Mouse (Mus musculus): ENCODE results near the gene Fars2.

The Fars2 gene

DNA sequence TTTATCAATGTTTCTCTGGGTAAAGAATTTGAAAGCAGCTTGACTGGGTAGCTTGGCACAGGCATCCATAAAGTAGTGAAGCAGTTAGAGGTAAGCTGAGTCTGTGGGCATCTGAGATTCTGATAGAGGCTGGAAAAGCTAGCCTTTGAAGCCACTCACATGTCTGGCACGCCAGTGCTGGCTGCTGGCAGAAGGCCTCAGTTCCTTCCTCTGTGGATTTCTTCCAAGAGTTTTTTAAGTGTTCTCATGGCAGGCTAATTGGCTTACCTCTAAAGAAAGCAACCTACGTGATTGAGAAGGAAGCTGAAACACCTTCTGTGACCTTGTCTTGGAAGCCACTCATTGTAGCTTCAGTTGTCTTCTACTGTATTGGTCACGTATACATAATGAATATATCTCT lies 600.2 kb downstream of the Fars2 start:
- DNase-seq = no peak

DNA sequence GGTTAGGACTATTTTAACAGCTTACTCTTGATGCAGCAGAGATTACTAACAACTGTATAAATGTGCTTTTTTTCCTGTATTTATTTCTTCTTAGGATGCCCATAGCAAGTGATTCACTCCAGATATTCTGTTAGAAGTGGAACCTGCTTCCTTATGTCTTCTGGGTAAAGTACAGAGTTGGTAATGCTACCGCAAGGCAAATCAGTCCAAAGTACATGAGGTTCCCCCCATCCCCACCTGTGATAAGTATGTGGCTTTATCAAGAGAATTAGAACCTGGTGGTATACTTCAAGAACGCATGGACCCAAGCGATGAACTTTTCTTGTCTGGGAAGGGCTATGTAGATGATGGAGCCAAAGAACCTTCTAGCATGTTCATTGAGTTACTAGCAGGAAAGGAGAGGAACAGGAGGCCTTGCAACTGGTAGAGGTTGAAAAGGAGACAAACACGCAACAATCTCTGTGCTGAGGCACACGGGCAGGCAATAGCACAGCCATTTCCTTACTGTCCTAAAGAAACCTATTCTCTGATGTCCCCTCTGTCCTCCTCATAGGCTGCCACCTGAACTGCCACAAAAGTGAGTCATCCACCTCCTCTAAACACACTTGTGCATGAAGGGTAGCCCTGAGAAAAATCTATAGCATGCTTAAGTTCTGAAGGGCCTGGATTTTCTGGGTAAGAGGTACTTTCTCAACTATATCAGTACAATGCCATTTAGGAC lies 603.2 kb downstream of the Fars2 start:
- no peak for DNase-seq

DNA sequence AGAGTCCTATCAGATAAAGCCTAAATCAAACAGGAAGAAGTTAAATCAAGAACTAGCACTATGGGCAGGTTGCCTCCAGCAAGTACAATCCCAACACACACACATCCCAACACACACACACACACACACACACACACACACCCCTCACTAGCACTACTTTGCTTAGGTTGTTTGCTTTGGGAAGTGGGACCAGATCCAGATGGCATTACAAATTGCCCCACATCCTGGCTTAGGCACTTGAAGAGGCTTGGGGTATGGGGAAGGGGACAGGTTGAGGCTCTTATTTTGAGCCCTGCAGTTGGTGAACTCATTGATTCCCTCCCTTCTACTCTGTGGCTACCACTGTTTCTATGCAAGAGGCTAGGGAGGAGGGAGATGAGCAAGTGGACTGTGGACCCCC lies 605.1 kb downstream of the Fars2 start:
- no peak for DNase-seq

DNA sequence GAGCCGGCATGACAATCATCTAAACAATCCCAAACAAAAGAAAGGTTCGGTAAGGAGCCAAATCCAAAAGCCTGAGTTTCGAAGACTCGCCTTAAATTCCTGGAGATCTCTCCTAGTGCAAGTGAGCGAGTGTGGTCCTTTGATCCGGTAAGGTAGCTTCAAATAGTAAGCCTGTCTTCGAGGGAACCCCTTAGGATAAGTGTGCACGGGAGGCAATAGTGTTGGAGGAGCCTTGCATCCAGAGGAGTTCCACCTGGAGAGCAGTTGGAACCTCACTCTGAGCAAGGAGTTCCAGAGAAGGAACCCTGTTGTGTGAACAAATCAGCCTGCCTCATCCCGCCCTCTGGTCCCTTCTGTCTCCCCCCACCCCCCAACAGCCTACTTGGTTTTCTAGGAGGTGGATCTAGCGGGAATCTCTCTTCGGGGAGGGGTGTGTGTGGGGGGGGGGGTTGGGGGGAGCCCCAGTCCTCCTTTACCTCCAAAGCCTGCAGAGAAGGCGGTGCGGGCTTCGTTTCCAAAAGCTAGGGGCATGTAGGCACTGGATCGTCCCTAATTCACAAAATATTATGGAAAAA lies 606.6 kb downstream of the Fars2 start:
- DNase-seq = no peak

DNA sequence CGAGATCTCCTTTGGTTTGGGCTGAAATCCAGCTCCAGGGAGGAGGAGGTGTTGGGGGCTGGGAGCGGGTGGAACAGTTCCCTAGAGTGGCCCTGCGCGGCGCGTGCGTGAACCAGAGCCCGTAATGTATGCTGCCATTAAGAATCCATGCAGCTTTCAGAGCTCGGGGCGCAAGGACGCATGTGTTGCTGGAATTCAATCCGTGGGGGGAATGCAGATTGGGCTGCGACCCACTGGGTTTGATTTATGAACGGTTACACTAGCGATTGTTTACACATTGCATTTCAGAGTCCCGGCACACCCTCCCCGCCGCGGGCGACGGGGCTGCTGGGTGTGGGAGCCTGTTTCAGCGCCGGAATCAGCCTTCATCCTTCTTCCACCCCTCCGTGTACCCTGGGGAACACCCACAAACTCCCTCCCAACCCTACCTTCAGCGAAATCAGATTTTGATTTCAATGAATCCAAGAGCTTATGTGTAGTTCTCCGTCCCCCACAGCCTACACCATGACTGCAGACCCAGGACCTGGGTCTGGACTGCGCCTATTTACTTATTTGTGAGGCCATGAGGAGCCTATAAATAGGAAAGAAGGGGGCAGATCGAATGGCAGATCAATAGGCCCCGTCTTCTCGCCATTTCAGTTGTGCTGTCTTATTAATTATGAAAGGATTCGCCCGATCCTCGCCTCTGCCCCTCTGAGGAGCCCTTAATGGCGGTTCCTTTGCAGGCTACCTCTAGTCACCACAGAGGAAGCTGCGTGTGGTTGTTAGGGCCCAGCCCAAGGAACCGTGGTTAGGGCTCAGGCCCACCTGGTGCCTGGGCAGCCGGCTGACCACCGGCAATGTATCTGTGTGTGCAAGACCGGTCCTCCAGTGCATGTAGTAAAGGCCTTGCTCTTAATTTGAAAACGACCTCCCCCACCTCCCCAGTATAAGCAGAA lies 607.6 kb downstream of the Fars2 start:
- no peak for DNase-seq

DNA sequence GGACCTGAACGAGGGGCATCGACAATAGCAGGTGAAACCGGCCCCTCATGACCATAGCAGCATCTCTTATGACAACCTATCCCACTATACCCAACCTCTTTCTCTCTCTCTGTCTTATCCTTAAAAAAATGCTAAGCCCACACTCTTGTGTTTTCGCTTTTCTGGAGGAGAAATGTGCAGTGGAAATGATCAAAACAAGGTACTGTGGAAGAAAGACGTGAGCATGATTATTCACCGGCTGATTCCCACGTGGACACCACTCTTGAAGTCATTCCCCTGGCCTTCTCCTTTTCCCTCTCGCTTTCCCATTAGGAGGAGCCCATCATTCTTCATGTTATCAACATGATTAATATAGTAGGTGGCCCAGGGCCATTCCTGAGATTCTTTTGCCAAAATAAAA lies 608.7 kb downstream of the Fars2 start:
- no peak for DNase-seq

DNA sequence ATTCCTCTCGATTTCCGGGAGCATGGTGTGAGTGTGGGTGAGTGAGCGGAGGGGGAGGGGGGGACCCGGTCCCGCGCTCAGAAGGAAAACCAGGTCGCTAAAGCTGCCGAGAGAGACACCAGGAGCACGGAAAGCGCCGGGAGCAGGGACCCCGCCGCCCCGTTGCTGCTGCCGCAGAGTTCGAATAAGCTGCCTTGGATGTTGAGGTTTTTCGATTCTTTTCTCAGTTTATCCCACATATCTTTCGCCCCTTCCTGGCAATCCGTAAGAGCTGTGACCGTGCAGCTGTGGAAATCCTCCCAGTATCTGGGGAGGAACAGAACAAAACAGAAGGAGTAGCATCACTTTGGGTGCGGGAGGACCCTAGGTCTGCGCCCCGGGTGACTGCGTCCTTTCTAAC lies 609.3 kb downstream of the Fars2 start:
- no peak for DNase-seq

DNA sequence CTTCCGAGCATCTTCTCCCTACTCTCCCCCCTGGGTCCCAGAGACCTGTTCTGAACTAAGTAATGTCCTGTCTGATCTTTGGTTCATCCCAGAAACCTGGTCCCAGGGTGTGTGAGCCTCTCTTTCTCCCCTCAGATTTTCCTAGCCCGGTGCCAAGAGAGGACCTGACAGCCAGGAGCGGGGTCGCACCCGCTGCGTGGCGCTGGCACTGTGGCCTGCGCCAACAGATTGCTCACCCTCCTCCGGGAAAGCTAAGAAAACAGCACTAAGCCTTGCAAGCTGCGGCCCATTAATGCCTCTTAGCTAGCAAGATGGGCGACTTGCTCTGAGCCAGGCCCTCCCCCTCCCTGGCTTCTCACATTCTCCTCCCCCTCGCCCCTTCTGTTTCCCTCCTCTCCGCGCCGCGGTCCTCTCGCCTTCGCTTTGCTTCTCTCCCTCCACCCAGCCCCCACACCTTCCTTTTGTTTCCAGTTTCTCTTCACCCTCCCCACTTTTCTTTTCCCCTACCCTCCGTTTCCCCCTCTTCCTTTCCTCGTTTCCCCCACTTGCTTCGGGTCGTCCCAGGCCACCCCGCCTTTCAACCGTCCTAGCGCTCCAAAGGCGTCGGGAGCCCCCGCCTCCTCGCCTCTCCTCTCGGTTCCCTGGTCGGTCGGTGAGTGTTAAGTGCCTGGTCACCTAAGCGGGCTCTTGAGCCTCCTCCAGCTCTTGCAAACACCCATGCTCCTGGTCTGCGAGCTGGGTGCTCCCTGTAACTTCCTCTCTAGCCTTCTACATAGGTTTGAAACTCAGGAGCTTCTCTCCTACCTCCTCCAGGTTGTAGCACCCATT lies 610.0 kb downstream of the Fars2 start:
- no peak for DNase-seq

DNA sequence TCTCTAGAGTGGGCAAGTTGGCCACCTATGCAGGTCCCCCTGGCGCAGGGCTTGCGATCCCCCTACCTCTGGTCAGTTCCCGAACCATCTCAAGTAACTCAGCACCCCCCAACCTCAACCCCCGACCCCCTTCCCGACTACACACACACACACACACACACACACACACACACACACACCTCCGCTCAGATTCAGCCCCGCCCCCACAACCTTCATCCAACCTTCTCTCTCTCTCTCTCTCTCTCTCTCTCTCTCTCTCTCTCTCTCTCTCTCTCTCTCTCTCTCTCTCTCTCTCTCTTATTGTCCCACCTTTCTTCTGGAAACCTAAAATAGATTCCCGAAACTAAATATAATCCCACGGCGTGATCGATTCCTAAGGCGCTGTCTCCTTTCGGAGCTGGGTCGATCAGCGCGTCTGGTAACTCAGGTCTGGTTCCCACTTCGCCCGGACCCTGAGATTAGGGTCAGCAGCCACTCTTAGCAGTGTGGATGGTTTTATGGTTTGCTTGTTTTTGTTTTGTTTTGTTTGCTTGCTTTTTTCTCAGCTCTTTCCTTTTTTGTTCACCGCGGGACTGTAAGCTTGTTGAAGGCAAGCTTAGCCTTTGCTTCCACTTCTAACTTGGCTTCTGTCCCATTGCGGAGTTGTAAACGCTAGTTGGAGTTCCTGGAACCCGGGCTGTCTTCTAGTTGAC lies 610.7 kb downstream of the Fars2 start:
- no peak for DNase-seq

DNA sequence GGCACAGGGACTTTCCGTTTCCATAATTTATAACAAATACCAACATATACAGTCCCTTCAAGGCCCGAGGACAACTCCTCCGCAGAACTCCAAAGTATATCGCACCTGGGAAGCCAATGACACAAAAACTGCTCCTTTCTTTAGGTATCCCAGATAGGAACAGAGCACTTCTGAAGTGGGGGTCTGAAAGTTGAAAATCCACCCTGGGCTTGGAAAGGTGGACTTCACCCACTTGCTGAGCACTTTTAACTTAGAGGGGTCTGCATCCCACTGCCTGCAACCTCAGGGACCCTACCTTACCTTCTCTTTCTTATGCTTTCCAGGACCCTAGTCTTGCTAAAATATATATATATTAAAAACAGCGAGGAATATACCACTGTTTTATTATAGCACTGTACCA lies 611.3 kb downstream of the Fars2 start:
- DNase-seq = no peak

DNA sequence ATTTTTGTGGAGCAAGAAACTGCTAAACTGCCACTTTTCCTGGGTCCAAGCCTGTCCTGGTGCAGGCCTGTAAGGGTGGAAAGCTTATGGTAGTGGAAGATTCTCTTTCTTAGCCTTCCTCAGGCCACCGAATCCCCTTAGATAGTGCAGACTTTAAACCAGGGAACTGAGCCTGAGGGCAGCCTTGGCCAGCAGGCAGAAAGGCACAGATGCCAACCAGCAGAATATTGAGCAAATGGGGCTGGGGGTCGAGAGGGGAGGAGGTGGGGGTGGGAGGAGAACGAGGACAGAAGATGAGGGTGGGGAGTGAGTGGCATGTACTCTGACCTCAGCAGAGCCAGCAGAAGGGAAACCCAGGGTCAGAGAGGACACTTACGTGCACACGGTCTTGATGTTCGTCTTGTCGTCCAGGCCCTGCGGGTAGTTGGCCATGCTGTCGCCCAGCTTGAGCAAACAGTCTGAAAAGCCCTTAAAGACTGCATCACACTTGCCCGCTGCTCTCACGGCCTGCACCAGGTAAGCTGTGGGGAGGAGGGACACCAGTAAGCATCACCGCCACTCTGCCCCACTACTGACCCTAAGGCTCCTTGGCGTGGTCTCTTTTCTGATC lies 612.6 kb downstream of the Fars2 start:
- no peak for DNase-seq

DNA sequence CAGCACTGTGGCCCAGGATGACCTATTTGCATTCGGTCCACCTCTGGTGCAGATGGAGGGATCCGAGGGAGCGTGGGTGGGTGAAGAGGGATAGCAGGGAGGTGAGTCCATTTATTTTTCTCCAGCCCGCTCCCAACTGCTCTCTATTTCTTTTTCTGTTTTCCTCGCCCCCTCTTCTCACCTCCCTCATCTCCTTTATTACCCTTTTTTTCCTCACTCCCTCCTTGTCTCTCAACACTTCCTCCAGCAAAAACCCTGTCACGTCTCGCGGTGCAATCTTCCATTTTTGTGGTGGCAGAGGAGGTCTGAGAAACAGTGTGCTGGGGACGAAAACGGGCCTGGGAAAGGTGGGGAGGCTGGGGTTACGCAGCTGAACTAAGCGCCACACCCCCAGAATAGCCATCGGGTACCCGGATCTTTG lies 613.1 kb downstream of the Fars2 start:
- no peak for DNase-seq

DNA sequence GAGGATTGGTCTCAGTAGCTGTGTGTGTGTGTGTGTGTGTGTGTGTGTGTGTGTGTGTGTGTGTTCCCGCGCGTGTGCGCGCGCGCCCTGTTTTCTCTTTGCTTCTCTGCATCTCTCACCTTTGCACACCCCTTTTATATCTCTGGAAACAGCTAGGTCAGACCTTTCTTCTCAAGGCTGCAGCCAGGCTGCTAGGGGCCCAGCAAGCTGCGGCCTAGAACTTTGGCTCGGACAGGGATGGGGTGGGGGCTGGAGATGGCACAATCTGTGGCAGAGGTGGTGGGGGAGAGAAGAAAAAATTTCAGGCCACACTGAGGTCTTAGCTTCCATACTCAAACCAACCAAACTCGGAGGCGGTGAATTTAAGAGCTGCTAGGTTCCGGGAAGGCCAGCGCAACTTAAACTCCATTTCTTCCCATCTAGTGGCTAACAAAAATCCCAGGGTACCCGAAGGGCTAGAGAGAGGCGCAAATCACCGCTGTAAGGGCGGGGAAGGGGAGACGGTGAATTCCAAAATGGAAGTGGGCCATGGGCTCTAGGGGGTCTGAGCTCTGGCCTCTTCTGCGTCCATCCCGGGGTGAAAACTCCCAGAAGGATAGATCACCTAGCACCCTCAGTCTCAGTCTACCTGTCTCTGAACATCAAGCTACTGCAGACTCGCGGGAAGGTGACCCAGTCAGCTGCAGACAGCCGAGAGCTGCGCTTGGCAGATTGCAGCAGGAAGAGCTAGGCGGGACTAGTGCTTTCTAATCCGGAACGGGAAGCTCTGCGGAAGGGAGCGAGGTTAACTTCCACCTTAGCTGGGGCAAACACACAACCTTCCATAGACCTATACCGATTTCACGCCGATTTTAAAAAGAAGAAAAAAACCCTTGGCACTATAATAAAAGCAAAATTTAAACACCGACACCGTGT lies 614.1 kb downstream of the Fars2 start:
- DNase-seq = peak in 1 of 2 experiments; percentile 25

DNA sequence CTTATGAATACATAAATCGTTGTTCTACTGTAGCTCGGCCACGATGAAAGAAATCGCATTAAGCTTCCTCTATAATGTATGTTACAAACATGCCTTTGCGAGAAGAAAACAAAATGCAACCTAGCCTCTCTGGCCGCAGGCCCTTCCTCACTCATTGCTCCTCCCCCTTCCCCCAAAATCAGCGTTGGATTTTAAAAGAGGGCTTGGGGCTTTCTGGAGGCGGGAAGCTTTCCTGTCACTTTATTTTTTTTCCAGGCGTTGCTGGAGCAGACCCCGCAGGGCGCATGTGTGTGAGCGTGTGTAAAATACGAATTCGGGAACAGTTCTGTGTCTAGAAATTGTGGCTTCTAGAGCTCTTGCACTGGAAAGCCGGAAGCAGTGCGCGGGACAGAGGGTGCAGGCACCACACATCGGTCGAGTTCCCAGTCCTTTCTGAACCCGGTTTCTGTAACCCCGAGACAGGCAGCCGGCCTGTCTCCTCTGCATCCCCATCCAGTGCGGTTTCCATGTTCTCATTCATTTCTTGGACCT lies 614.8 kb downstream of the Fars2 start:
- no peak for DNase-seq

DNA sequence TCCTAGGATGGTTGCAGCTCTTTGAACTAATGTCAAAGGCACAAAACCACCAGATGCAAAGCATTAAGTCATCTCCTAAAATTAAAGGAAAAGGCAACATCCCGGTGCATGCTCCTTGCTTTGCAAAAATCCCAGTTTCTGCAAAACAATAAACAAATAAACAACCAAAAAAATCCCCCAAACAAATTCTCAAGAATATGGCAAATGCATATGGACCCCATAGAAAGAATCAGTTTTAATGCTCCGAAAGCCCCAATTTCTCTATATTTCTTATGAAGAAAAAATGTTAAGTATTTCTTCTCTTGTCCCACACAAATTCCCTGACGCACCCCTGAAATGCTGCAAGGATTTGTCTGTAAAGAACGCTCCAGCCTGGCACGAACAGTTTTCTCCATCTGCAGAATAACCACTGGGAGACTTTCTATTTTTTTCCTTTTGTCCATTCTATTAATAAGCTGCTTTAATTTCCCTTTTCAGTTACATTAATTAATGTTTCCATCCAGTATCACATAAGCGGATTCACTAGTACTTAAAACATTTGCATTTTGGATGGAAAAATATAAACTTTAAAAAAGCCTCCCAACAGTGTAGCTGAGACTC lies 615.8 kb downstream of the Fars2 start:
- DNase-seq = no peak

DNA sequence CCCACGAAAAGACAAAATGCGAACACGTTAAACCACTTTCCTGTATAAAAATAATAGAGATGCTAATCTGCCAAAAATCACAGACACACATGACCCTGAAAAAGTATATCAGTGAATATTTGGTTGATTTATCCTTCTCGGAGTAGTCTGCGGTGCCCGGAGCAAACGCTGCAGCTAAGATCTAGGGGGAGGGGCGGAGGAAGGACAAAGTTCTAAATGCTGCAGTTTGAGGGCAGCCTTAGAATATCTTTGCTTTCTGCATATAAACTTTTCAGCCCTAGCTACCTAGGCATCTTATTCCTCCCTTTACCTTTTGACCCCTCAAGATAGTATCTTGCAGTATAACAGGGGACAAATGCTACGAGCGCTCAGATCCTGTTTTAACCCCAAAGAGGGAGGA lies 616.4 kb downstream of the Fars2 start:
- DNase-seq = no peak

DNA sequence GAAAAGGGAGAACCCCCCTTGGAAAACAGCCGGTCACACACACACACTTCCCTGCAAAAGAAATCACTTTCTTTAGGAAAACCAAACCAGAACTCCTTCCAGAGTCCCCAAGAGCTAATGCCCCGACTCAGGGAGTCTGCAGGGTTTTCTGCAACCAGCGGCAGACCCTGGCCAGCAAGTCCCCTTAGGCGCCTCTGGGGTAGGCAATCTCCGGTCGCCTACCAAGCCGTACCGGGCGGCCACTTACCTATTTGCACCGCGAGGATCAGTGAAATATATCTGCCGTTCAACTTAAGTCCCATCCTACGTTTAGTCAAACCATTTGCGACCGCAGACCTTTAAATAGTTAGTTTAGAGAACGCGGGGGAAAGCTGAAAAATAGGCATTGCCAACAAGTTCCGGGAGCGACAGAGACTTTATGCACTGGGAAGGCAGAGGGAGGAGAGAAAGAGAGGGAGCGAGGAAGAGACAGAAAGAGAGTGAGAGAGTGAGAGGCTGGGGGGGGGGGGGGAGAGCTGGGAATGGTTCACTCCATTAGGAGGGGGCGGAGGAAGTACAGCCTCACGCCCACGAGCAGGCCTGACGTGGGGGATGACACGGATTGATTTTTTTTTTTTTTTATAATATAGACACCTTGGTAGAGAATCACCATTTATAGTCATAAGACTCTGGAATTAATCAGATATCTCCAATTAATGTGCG lies 616.9 kb downstream of the Fars2 start:
- DNase-seq = no peak

DNA sequence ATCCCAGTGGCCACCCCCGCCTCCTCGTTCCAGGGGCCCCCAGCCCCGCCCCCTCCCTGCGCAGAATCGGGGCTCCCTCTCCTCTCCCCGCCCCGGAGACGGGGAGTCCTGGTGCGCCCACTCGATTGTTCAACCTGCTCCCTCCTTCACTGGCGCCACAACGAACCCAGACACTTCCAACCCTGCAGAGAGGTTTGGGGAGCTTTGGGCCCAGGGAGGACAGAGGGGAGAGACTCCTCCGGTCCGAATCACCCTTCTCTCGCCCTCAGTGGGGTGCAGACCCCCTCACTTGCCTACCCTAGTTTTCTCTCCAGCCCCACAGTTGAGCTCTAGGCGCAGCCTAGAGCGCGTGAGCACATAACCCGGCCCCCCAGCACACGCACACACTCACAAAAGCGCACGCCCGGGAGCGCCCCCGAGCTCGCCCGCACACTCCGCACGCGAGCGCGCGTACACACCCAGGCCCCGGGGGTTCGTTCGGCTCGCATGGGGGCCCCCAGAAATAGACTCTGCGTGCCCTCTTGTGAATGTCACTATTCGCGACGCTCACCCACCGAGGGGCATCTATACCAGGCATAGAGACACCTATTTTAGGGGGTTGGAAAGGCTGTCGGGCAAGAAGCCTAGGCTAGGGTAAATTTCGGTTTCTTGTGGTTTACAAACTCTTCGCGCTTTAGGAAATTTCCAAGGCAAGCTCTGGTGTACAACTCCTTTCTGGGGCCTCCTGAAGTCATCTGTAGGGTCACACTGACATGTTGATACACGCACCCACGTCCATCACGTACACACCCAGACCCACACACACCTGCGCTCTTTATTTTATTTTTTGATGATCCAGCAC lies 617.7 kb downstream of the Fars2 start, which contains the start of gene Nrn1:
TSS of gene Nrn1 (minus strand) at position 401 of the 841 bp plus-strand sequence.
- DNase-seq = no peak
